Mouse (Mus musculus) olfactory bulb, adult 2 months (tissue): ENCODE measurements around the gene Hoxb8. TPM values are rescaled to one million over a fixed set of nuclear protein-coding genes. Genes with fewer than 3 reads are reported as not detected.

Experiments
- H3K27ac ChIP-seq: fragments of 200-500 bp; 2 replicates; pipeline ENCODE4 v1.5.1; 2012; ENCODE audit warnings: low read depth, low read length; ENCODE audit not compliant: insufficient read depth
- H3K4me1 ChIP-seq: fragments of 200-500 bp; 2 replicates; pipeline ENCODE4 v1.6.1; 2012; ENCODE audit warnings: low read length; ENCODE audit not compliant: control insufficient read depth, insufficient read depth
- H3K4me3 ChIP-seq: fragments of 200-500 bp; 2 replicates; pipeline ENCODE4 v1.5.1; 2012; ENCODE audit warnings: mild to moderate bottlenecking, low read depth, low read length, moderate library complexity; ENCODE audit not compliant: insufficient read depth
- CTCF ChIP-seq: fragments of 200-500 bp; IDR thresholded peaks from 2 replicates; pipeline ENCODE4 v1.5.1; 2012; ENCODE audit warnings: low read depth, mild to moderate bottlenecking, low read length, moderate library complexity; ENCODE audit not compliant: insufficient read depth
- POLR2A ChIP-seq: fragments of 200-500 bp; IDR thresholded peaks from 2 replicates; pipeline ENCODE4 v1.6.1; 2012; ENCODE audit warnings: mild to moderate bottlenecking, low read depth, low read length, moderate library complexity; ENCODE audit not compliant: insufficient read depth
- WGBS: fragments of 180-500 bp; shearing (Covaris S2); methylation state at CpG from one replicate; pipeline ENCODE4 v1.1.7; 2018; 5-methylcytosine and 5-hydroxymethylcytosine counted together
- polyA plus RNA-seq: library from polyadenylated mRNA; stranded (reverse); fragments of >200 nt; gene quantifications from 2 replicates; pipeline ENCODE4 v1.2.4, GENCODE M21; 2012; ENCODE audit warnings: low replicate concordance; ENCODE audit not compliant: missing spikeins, insufficient read depth, insufficient read length

Gene Hoxb8
- polyA plus RNA-seq, 1 experiment = not detected

- no peak for TF ChIP-seq CTCF
- no peaks in the 10 kb centered on the region; the same call in 1 of the 2 replicates for H3K4me1 ChIP-seq
- WGBS = 5% methylated on average over 17 of the region's 17 CpGs
- H3K27ac ChIP-seq = no peak overlapping the region
- H3K4me3 ChIP-seq = no peak overlapping the region
Observed at GRCm38 (mm10) chr11:96333241-96334001, 51.7 kb downstream of the Hoxb8 start.

GRCm38 (mm10) chr11:96334002-96334364 lies 52.3 kb downstream of the Hoxb8 start:
- TF ChIP-seq POLR2A = no peak
- no peak for TF ChIP-seq CTCF
- no peak overlapping the region for H3K27ac ChIP-seq
- WGBS = 2% methylated on average over 2 of the region's 2 CpGs
- no peak overlapping the region for H3K4me3 ChIP-seq
- H3K4me1 ChIP-seq = no peaks in the 10 kb centered on the region; the same call in 1 of the 2 replicates

Other genes with a start within 250 kb of the Hoxb8 start
- gene Snf8, start 247.0 kb upstream of the Hoxb8 start, polyA plus RNA-seq = not detected in 2 replicates
- not detected in 2 replicates for gene Ube2z, start 216.5 kb upstream of the Hoxb8 start, polyA plus RNA-seq
- not detected in 2 replicates for gene Atp5g1, start 206.2 kb upstream of the Hoxb8 start, polyA plus RNA-seq
- not detected in 2 replicates for gene Calcoco2, start 169.9 kb upstream of the Hoxb8 start, polyA plus RNA-seq
- not detected in 2 replicates for gene Ttll6, start 148.1 kb upstream of the Hoxb8 start, polyA plus RNA-seq
- gene Hoxb13, start 87.6 kb upstream of the Hoxb8 start, polyA plus RNA-seq = not detected in 2 replicates
- gene Hoxb9, start 10.4 kb upstream of the Hoxb8 start, polyA plus RNA-seq = 1,425 TPM in 1 of 2 replicates, not detected in the other
- not detected in 2 replicates for gene Hoxb7, start 4.7 kb downstream of the Hoxb8 start, polyA plus RNA-seq
- not detected in 2 replicates for gene Hoxb6, start 10.6 kb downstream of the Hoxb8 start, polyA plus RNA-seq
- not detected in 2 replicates for gene Hoxb5, start 21.4 kb downstream of the Hoxb8 start, polyA plus RNA-seq
- gene Hoxb4, start 36.4 kb downstream of the Hoxb8 start, polyA plus RNA-seq = not detected in 2 replicates
- not detected in 2 replicates for gene Hoxb3, start 41.4 kb downstream of the Hoxb8 start, polyA plus RNA-seq
- gene Hoxb2, start 68.6 kb downstream of the Hoxb8 start, polyA plus RNA-seq = not detected in 2 replicates
- gene Hoxb1, start 83.8 kb downstream of the Hoxb8 start, polyA plus RNA-seq = not detected in 2 replicates
- not detected in 2 replicates for gene Skap1, start 182.7 kb downstream of the Hoxb8 start, polyA plus RNA-seq